Mouse (Mus musculus) skeletal muscle tissue, postnatal 0 days (tissue): ENCODE data around the gene Nipal4. TPM values are rescaled to one million over a fixed set of nuclear protein-coding genes. Genes with fewer than 3 reads are reported as not detected.

ENCODE experiments used
- microRNA-seq, 2 experiments: library from miRNA; unstranded; fragments of <30 nt; microRNA quantifications; one replicate each; pipeline ENCODE4; 2016
- polyA plus RNA-seq: library from polyadenylated mRNA; unstranded; fragments of >200 nt; fragmentation: Nextera tagmentation; extraction: Ambion mirVana; gene quantifications from 2 replicates; pipeline ENCODE4 v1.2.1, GENCODE M21; 2015

Nipal4 gene
- 0.24 and 0.82 TPM in 2 replicates for polyA plus RNA-seq

GRCm38 (mm10) chr11:46165866-46166585, at the start of gene Nipal4:
Gene Nipal4 (minus strand): TSS chr11:46166508.

Small RNAs within 50 kb of the gene (microRNA-seq; reads per million reads assigned to microRNA genes)
- gene Mir7239 (0 reads per million in 2 experiments), gene Mir8100 (0 reads per million in 2 experiments)

Other genes with a start within 250 kb of the Nipal4 start
- 2.0 and 2.3 TPM in 2 replicates for gene Lsm11, start 221.6 kb downstream of the Nipal4 start, polyA plus RNA-seq
- gene Thg1l, start 211.0 kb downstream of the Nipal4 start, polyA plus RNA-seq: 3.7 and 4.2 TPM in 2 replicates
- 0.21 and 0.22 TPM in 2 replicates for gene Sox30, start 186.2 kb downstream of the Nipal4 start, polyA plus RNA-seq
- 3.3 and 3.4 TPM in 2 replicates for gene Gm12166, start 114.2 kb downstream of the Nipal4 start, polyA plus RNA-seq
- gene Adam19, start 110.5 kb downstream of the Nipal4 start, polyA plus RNA-seq: 6.9 and 7.0 TPM in 2 replicates
- gene Fndc9, start 69.0 kb upstream of the Nipal4 start, polyA plus RNA-seq: 0.54 TPM in 1 of 2 replicates, not detected in the other
- 1.1 and 1.7 TPM in 2 replicates for gene Cyfip2, start 146.4 kb upstream of the Nipal4 start, polyA plus RNA-seq
- gene Itk, start 223.0 kb upstream of the Nipal4 start, polyA plus RNA-seq: 0.04 and 0.07 TPM in 2 replicates
- not detected in 2 replicates for gene Fam71b, start 230.1 kb upstream of the Nipal4 start, polyA plus RNA-seq